Mouse (Mus musculus) embryonic facial prominence, embryonic 10.5 days (tissue): ENCODE results near the gene Schip1. TPM values are rescaled to one million over a fixed set of nuclear protein-coding genes. Genes with fewer than 3 reads are reported as not detected.

Source experiments
- DNase-seq: peaks from one replicate; pipeline ENCODE4 v3.0.0-alpha.2; 2017; ENCODE audit warnings: low spot score
- H3K27ac ChIP-seq: fragments of 300-500 bp; sonication (generic); replicated peaks from 2 replicates; pipeline ENCODE4 v1.5.1; 2016; ENCODE audit warnings: mild to moderate bottlenecking
- H3K27me3 ChIP-seq: fragments of 300-500 bp; sonication (generic); replicated peaks from 2 replicates; pipeline ENCODE4 v1.6.1; 2016; ENCODE audit warnings: low read depth, mild to moderate bottlenecking; ENCODE audit not compliant: poor library complexity, severe bottlenecking
- H3K36me3 ChIP-seq: fragments of 300-500 bp; sonication (generic); replicated peaks from 2 replicates; pipeline ENCODE4 v1.6.1; 2016; ENCODE audit warnings: mild to moderate bottlenecking, moderate library complexity
- H3K4me1 ChIP-seq: fragments of 300-500 bp; sonication (generic); 2 replicates; pipeline ENCODE4 v1.6.1; 2016
- H3K4me3 ChIP-seq: fragments of 300-500 bp; sonication (generic); 2 replicates; pipeline ENCODE4 v1.5.1; 2016; ENCODE audit warnings: mild to moderate bottlenecking, moderate library complexity
- H3K9me3 ChIP-seq: fragments of 300-500 bp; sonication (generic); 2 replicates; pipeline ENCODE4 v1.6.1; 2016; ENCODE audit warnings: mild to moderate bottlenecking
- WGBS: fragments of 180-500 bp; shearing (Covaris S2); methylation state at CpG from one replicate; pipeline ENCODE4 v1.1.7; 2016; 5-methylcytosine and 5-hydroxymethylcytosine counted together
- polyA plus RNA-seq: library from polyadenylated mRNA; unstranded; fragments of >200 nt; fragmentation: Nextera tagmentation; extraction: Ambion mirVana; gene quantifications from 2 replicates; pipeline ENCODE4 v1.2.1, GENCODE M21; 2016

The Schip1 gene
- polyA plus RNA-seq, 1 experiment from 2014 or later = 39.4 TPM

DNA sequence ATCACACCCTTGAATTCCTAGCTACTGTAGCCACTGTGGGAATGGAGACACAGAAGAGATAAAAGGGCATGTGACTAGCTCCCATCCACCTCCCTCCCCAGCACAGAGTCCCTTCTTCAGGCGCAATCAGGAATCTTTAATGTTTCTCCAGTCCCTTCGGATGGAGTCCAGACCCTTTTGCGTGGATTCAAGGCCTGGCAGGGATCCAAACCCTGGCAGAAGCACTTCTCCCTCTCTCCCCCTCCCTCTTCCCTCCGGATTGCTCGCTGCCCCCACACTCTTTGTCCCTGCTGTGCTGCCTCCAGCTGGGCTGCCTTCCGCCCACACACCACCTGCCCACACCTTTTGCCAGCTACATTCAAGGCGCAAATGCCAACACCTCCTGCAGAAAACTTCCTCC is 511.8 kb downstream of the Schip1 start:
- 25% methylated on average over 7 of the region's 7 CpGs for WGBS
- H3K36me3 ChIP-seq = no peaks in the 10 kb centered on the region
- H3K27me3 ChIP-seq = peaks cover 7% of the 10 kb centered on the region; the same call in 1 of the 2 replicates
- peaks cover 53% of the 10 kb centered on the region for H3K4me1 ChIP-seq
- H3K4me3 ChIP-seq = no peak overlapping the region
- H3K9me3 ChIP-seq = no peaks in the 10 kb centered on the region
- peak overlapping the region; percentile 40; the same call in 1 of the 2 replicates for H3K27ac ChIP-seq
- DNase-seq = no peak

DNA sequence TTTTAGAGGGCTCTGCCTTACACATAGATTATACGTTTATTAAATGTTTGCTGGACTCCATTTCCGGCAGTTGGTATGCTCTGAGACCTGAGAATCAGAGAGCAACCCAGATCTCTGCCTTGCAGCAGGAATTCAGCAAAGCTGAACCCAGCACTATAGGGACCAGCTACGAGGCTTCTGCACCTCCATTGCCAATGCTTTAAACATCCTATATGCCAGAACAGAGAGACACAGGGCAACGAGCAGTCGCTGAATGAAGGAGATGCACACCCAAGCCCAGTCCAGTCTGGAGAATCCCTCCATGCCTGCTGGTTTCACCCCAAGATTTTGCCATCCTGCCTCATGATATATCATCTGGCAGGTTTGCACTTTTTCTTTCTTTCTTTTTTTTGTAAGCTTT is 512.3 kb downstream of the Schip1 start:
- H3K9me3 ChIP-seq = no peaks in the 10 kb centered on the region
- peak overlapping the region; percentile 40; the same call in 1 of the 2 replicates for H3K27ac ChIP-seq
- H3K4me3 ChIP-seq = no peak overlapping the region
- WGBS = 61% methylated on average over 5 of the region's 5 CpGs
- H3K27me3 ChIP-seq = peaks cover 7% of the 10 kb centered on the region; the same call in 1 of the 2 replicates
- no peaks in the 10 kb centered on the region for H3K36me3 ChIP-seq
- peaks cover 56% of the 10 kb centered on the region for H3K4me1 ChIP-seq
- no peak for DNase-seq

DNA sequence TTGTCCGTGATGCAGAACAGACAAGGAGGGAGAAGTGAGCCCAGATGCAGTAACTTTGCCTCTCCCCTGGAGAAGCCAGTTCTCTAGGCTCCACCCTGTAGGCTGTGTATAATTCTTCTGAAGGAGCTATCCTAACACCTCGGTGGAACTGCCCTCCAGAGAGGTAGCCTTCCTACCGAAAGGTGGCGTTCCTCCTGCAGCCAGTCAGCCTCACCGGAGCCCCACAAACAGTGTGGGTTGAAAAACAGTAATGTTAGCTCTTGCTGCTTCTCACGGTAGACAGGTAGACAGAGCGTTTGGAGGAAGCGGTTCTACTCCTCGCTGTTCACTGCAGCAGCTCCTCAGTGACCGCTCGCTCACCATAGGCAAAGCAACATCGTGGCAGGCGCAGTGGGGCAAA is 517.0 kb downstream of the Schip1 start:
- Histone ChIP-seq H3K27ac (0 out of 2 replicates have a peak overlapping the region, but pooled peaks have one; percentile 8), H3K36me3 (no peaks in the 10 kb centered on the region), H3K9me3 (no peaks in the 10 kb centered on the region), H3K4me3 (no peak overlapping the region), H3K27me3 (peaks cover 2% of the 10 kb centered on the region; the same call in 1 of the 2 replicates), H3K4me1 (peaks cover 59% of the 10 kb centered on the region)
- WGBS = 68% methylated on average over 13 of the region's 13 CpGs
- DNase-seq = no peak

DNA sequence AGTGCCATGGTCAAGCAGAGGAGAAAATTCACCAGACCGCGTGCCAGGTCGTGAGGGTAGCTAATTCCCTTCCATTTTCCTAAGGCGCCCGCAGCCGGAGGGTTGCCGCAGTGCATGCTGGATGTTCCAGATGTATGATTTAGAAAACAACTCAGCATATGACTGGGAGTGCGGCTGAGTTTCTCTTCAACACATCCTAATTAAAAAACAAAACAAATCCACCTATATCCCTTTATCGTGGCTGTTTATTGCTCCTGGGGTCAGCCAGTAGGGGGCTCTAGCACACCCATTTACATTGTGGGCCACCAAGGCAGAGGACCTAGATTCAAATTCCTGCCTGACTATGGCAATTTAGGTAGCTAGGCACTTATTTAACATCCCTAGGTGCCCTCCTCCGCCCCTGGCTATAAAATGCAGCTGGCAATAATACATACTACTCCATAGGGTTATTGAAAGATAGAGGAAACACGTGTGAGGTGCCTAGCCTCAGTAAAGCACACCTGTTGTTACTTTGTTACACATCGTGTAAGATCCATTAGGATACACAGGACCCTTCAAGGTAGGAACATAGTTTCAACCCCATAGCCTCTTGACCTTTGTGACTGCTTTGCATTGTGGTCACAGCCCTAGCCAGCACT is 517.6 kb downstream of the Schip1 start:
- Histone ChIP-seq H3K36me3 (no peaks in the 10 kb centered on the region), H3K4me3 (no peak overlapping the region), H3K27ac (peak overlapping the region; percentile 83), H3K27me3 (no peaks in the 10 kb centered on the region), H3K9me3 (no peaks in the 10 kb centered on the region), H3K4me1 (peaks cover 62% of the 10 kb centered on the region)
- no peak for DNase-seq
- WGBS = 72% methylated on average over 12 of the region's 12 CpGs

DNA sequence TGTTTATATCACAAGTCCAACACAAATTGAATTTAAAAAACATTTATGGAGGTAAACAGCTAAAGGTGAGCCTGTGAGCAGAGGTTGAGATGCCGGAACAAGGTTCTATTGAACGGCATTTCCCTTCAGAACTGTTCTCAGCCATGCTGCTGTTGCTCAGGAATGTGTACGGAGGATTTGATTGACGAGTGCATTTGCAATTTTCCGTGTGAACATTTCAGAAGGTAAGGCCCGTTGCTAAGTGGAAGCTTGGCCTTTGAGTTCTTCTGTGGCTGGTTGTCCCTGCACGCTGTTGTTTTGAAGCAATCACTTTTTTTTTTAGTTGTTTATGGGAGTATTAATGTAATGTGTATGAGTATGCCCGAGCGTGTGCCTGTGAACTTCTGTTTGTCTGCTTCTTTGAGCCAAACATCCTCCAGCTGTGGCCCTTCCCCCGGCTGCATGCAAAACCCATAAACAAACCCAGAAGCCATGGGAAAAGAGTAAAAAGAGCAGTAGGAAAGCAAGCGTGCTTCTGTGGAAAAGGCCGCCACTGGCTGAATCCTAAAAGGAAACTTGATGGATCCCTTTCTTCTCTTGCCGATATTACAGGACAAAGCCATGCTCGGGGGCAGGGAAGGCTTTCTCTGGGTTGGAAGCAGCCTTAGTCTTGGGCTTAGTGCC is 518.6 kb downstream of the Schip1 start:
- WGBS = 14% methylated on average over 14 of the region's 14 CpGs
- Histone ChIP-seq H3K36me3 (no peaks in the 10 kb centered on the region), H3K4me3 (peak overlapping the region; percentile 37), H3K27me3 (no peaks in the 10 kb centered on the region), H3K9me3 (no peaks in the 10 kb centered on the region), H3K27ac (peak overlapping the region; percentile 83), H3K4me1 (peaks cover 71% of the 10 kb centered on the region)
- DNase-seq = peak; percentile 27

DNA sequence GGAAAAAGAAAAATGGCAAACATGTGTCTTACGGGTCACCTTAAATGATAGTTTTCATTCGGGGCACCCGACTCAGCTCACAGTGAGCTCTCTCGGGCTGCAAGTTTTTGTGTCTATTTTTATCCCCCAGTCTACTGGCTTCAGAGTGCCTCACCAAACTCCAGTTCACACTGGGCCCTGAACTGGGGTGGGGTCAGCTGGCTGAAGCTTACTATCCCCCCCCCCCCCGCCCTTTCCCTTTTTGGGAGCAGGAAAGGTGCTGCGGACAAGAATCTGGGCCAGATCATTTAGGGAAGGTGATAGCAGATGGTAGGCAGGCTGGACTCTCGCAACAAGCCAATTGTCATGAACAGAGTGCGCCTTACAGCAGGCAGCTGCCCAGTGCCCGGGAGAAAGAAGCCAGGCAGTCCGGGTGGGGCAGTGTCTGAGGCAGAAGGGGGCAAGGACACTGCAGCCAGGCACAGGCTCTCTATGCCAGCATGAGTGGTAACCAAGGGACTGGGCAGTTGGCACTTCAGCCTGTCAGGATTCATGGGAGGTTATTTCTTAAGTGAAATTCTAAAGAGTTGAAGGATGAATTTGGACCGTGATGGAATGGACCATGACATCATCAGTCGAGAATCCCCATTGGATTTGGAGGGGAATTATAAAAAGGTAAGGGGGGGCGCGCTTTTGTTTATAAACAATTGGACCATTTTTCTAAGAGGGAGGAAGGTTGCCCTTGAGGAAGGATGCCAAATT is 519.3 kb downstream of the Schip1 start:
- Histone ChIP-seq H3K27me3 (no peaks in the 10 kb centered on the region), H3K36me3 (no peaks in the 10 kb centered on the region), H3K4me1 (peaks cover 70% of the 10 kb centered on the region), H3K9me3 (no peaks in the 10 kb centered on the region), H3K4me3 (peak overlapping the region; percentile 37), H3K27ac (peak overlapping the region; percentile 83)
- 39% methylated on average over 14 of the region's 14 CpGs for WGBS
- peak; percentile 40 for DNase-seq

DNA sequence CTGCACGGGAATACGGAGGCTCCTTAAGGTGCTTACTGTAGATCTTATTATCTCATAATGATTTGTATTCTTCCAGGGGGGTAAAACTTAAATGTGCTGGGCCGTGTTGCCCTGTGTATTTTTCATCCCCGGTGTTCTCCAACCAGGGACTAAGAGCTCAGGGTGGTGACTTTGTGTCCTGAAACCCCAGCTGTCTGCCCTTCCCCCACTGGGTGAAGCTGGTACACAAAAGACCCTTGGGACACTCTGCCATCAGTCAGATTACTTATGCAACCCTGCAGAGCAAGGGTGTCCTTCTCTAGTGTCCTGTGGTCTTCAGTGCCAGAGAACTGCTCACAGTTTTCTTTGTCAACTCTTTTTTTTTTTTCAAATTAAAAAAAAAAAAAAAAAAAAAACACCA is 520.6 kb downstream of the Schip1 start:
- no peaks in the 10 kb centered on the region for H3K36me3 ChIP-seq
- no peak overlapping the region for H3K27ac ChIP-seq
- H3K27me3 ChIP-seq = no peaks in the 10 kb centered on the region
- DNase-seq = no peak
- H3K4me3 ChIP-seq = no peak overlapping the region
- H3K9me3 ChIP-seq = no peaks in the 10 kb centered on the region
- peaks cover 79% of the 10 kb centered on the region for H3K4me1 ChIP-seq
- WGBS = 76% methylated on average over 4 of the region's 4 CpGs

DNA sequence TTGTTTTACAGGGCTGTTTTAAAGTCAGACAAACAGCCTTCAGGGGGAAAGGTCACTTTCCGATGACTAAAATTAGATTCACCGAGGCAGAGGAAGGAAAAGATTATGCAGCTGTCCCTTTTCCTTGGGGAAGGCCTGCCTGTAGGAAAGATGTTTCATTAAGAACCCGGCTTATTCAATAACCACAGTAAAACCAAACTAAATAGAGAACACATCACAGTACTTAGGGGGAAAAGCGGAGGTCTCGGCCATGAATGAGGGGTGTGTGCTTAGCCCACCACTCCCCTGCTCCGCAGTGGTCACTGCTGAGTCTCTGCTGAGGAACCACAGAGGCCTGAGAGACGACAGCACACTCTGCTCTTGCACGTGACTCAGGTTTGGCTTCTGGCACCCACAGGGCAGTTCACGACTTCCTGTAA is 522.1 kb downstream of the Schip1 start:
- Histone ChIP-seq H3K4me1 (peaks cover 85% of the 10 kb centered on the region), H3K36me3 (no peaks in the 10 kb centered on the region), H3K9me3 (no peaks in the 10 kb centered on the region), H3K27ac (peak overlapping the region; percentile 82), H3K27me3 (no peaks in the 10 kb centered on the region), H3K4me3 (0 out of 2 replicates have a peak overlapping the region, but pooled peaks have one; percentile 2)
- WGBS = 16% methylated on average over 9 of the region's 9 CpGs
- peak; percentile 62 for DNase-seq

DNA sequence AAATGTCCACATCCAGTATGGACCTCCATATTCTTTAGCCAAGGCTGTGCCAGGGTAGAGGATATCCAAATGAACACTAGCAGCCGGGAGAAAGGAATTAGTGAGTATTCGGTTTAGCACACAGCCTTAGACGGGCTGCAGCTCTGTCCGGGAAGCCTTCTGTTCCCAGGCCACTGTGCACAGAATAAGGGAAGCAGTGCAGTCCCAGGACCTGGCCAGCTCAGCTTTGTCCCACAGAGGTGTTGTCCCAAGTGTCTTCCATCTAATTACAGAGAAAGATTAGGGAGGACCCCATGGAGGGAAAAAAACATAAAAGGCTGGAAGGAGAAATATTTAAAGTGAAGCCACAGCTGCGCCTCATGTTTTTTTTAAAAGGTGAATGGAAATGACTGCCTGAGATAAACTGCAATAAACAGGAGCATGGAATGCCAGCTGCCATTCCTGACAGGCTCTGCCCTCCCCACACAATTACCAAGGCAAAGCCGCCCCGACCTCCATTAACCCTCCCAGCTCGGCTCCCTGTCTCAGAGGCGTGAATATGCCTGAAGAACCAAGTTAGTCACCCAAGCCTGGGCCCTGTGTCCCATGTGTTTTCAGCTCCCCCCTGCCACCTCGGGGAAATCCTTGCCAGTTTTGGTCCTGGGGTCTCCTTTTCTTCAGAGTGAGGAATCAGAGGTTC is 523.1 kb downstream of the Schip1 start:
- H3K4me1 ChIP-seq = peaks cover 86% of the 10 kb centered on the region
- WGBS = 51% methylated on average over 10 of the region's 10 CpGs
- H3K4me3 ChIP-seq = no peak overlapping the region
- no peaks in the 10 kb centered on the region for H3K9me3 ChIP-seq
- peak overlapping the region; percentile 82 for H3K27ac ChIP-seq
- no peaks in the 10 kb centered on the region for H3K27me3 ChIP-seq
- no peaks in the 10 kb centered on the region for H3K36me3 ChIP-seq
- no peak for DNase-seq

DNA sequence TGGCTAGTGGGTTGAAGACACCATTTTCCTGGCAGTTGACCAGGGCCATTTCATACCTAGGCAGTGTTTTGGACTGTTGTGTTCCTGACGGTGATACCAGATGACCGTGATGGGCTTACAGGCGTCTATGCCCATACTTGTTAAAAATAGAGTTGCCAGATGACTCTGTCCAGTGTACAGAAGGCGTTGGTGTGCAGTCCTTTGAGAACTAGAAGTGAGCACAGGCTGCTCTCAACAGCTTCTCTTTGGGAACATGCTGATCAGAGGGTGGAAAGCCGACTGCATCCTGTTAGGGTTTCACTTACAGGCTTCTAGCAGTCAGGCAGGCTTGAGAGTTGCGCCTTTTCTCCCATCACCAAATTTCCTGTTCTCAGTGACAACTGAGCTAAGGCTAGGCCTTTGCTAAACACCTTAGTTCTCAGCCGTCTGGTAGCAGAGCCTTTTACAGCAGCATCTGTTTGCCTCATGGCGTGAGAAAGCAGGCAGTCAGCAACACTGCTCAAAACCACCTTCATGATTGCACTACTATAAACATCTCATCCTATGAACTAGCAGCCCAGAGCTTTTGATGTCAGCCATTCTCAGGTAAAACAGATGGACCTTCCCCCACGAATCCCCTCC is 524.7 kb downstream of the Schip1 start:
- no peak for DNase-seq
- H3K36me3 ChIP-seq = no peaks in the 10 kb centered on the region
- WGBS = 75% methylated on average over 9 of the region's 9 CpGs
- no peaks in the 10 kb centered on the region for H3K9me3 ChIP-seq
- peaks cover 79% of the 10 kb centered on the region for H3K4me1 ChIP-seq
- no peaks in the 10 kb centered on the region for H3K27me3 ChIP-seq
- no peak overlapping the region for H3K27ac ChIP-seq
- H3K4me3 ChIP-seq = no peak overlapping the region

DNA sequence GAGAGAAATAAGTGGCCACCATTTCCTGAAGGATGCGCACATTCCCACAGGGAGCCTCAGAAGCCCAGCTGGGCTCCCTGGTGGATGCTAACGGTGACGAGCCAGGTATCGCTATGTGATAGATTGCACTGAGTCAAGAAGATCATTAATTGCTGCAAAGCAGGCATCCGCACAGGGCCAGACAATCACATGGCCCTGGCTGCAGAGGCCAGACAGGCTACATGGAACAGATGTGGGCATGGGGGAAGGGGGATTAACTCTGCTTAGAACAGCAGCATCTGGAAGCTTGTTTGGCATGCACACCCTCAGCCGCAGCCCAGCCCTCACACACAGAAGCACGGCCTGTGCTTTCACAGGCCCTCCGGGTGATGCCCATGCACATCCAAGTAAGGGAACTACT is 525.8 kb downstream of the Schip1 start:
- Histone ChIP-seq H3K4me1 (peaks cover 68% of the 10 kb centered on the region), H3K9me3 (no peaks in the 10 kb centered on the region), H3K4me3 (no peak overlapping the region), H3K36me3 (no peaks in the 10 kb centered on the region), H3K27me3 (no peaks in the 10 kb centered on the region), H3K27ac (peak overlapping the region; percentile 57)
- 52% methylated on average over 8 of the region's 8 CpGs for WGBS
- peak; percentile 64 for DNase-seq

DNA sequence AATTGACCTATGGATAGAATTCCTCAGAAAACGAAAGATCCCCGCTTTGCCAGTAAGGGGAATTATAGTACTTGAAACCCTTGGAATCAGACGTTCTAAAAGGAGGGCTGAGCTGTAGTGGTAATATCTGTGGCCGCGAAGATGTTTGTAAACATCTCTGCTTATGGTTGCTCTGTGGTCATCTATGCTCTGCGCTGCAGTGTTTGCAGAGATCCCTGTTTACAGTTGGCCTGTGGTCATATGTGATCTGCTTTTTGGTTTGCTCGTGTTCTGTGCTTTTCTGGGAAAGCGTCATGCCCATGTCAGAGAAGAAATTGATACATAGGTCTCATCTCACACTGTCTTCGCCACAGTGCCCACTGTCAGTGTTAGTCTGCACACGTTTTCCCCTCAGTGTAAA is 528.0 kb downstream of the Schip1 start:
- 78% methylated on average over 10 of the region's 10 CpGs for WGBS
- Histone ChIP-seq H3K27ac (no peak overlapping the region), H3K4me3 (no peak overlapping the region), H3K27me3 (no peaks in the 10 kb centered on the region), H3K4me1 (peaks cover 46% of the 10 kb centered on the region), H3K36me3 (peaks cover 4% of the 10 kb centered on the region), H3K9me3 (no peaks in the 10 kb centered on the region)
- no peak for DNase-seq
